Mouse (Mus musculus): ENCODE results near the gene Tfpi. TPM values are rescaled to one million over a fixed set of nuclear protein-coding genes. Genes with fewer than 3 reads are reported as not detected.
"Not testable (repeated sequence)": the region's sequence is repeated elsewhere in the genome, so short reads cannot be mapped to it uniquely, and the experiment has no call there.

Tfpi gene
- polyA plus RNA-seq, 1 experiment from 2014 or later, result 23.0 TPM

GRCm38 (mm10) chr2:84388537-84388936 is 88.0 kb downstream of the Tfpi start:
- Histone ChIP-seq H3K27ac (0 out of 2 replicates have a peak overlapping the region, but pooled peaks have one; percentile 21), H3K4me1 (replicated peaks) (peaks cover 38% of the 10 kb centered on the region)
- not testable (repeated sequence) for DNase-seq; H3K4me3 ChIP-seq (replicated peaks); H3K9me3 ChIP-seq (replicated peaks); ATAC-seq (ENCODE audit: low read depth); H3K4me2 ChIP-seq; H3K27me3 ChIP-seq; H3K36me3 ChIP-seq; H3K9ac ChIP-seq
- 68% methylated on average over 14 of the region's 14 CpGs for WGBS (ENCODE audit: insufficient replicate concordance)

- H3K4me1 ChIP-seq (replicated peaks), result peaks cover 38% of the 10 kb centered on the region
- no peaks in the 10 kb centered on the region for H3K27me3 ChIP-seq
- H3K9ac ChIP-seq, result no peak overlapping the region; the same call in 1 of the 2 replicates
- no peak overlapping the region; the same call in 1 of the 2 replicates for H3K27ac ChIP-seq
- H3K4me3 ChIP-seq (replicated peaks), result peak overlapping the region; percentile 37; the same call in 1 of the 2 replicates
- peak; percentile 43; the same call in 1 of the 2 replicates for ATAC-seq (ENCODE audit: low read depth)
- WGBS (ENCODE audit: insufficient replicate concordance), result 58% methylated on average over 7 of the region's 7 CpGs
- no peaks in the 10 kb centered on the region for H3K9me3 ChIP-seq (replicated peaks)
- H3K36me3 ChIP-seq, result no peaks in the 10 kb centered on the region
- DNase-seq, result no peak
- H3K4me2 ChIP-seq, result peak overlapping the region; percentile 52
Observed at GRCm38 (mm10) chr2:84388023-84388416, 88.6 kb downstream of the Tfpi start.

GRCm38 (mm10) chr2:84387394-84388022 is 89.1 kb downstream of the Tfpi start:
- ATAC-seq (ENCODE audit: low read depth) (peak; percentile 62; the same call in 1 of the 2 replicates), DNase-seq (no peak)
- Histone ChIP-seq H3K27me3 (no peaks in the 10 kb centered on the region), H3K9me3 (replicated peaks) (no peaks in the 10 kb centered on the region), H3K27ac (no peak overlapping the region), H3K4me3 (replicated peaks) (peak overlapping the region; percentile 37), H3K9ac (no peak overlapping the region; the same call in 1 of the 2 replicates), H3K36me3 (no peaks in the 10 kb centered on the region), H3K4me1 (replicated peaks) (peaks cover 38% of the 10 kb centered on the region), H3K4me2 (peak overlapping the region; percentile 52)
- 19% methylated on average over 11 of the region's 11 CpGs for WGBS (ENCODE audit: insufficient replicate concordance)

GRCm38 (mm10) chr2:84386563-84387393 is 89.8 kb downstream of the Tfpi start:
- Histone ChIP-seq H3K4me3 (replicated peaks) (peak overlapping the region; percentile 37), H3K27ac (no peak overlapping the region), H3K4me1 (replicated peaks) (peaks cover 38% of the 10 kb centered on the region), H3K4me2 (peak overlapping the region; percentile 52), H3K9ac (no peak overlapping the region), H3K27me3 (no peaks in the 10 kb centered on the region), H3K36me3 (no peaks in the 10 kb centered on the region), H3K9me3 (replicated peaks) (no peaks in the 10 kb centered on the region)
- DNase-seq, result no peak
- WGBS (ENCODE audit: insufficient replicate concordance), result 57% methylated on average over 18 of the region's 18 CpGs
- ATAC-seq (ENCODE audit: low read depth), result no peak

GRCm38 (mm10) chr2:84384911-84385693 is 91.5 kb downstream of the Tfpi start:
- no peaks in the 10 kb centered on the region for H3K9me3 ChIP-seq (replicated peaks)
- H3K27ac ChIP-seq, result no peak overlapping the region
- no peak overlapping the region for H3K4me2 ChIP-seq
- H3K4me3 ChIP-seq (replicated peaks), result no peak overlapping the region
- no peaks in the 10 kb centered on the region for H3K36me3 ChIP-seq
- 36% methylated on average over 6 of the region's 6 CpGs for WGBS (ENCODE audit: insufficient replicate concordance)
- ATAC-seq (ENCODE audit: low read depth) (peak; percentile 73), DNase-seq (no peak)
- H3K9ac ChIP-seq, result no peak overlapping the region
- H3K4me1 ChIP-seq (replicated peaks), result peaks cover 44% of the 10 kb centered on the region
- no peaks in the 10 kb centered on the region for H3K27me3 ChIP-seq

GRCm38 (mm10) chr2:84383828-84384227 is 92.7 kb downstream of the Tfpi start:
- H3K36me3 ChIP-seq, result no peaks in the 10 kb centered on the region
- no peak overlapping the region for H3K4me2 ChIP-seq
- H3K27ac ChIP-seq, result no peak overlapping the region
- peaks cover 39% of the 10 kb centered on the region for H3K4me1 ChIP-seq (replicated peaks)
- H3K27me3 ChIP-seq, result no peaks in the 10 kb centered on the region
- DNase-seq (no peak), ATAC-seq (ENCODE audit: low read depth) (no peak)
- no peaks in the 10 kb centered on the region for H3K9me3 ChIP-seq (replicated peaks)
- 63% methylated on average over 4 of the region's 4 CpGs for WGBS (ENCODE audit: insufficient replicate concordance)
- no peak overlapping the region for H3K4me3 ChIP-seq (replicated peaks)
- H3K9ac ChIP-seq, result no peak overlapping the region

Other genes with a start within 250 kb of the Tfpi start
- gene Calcrl, start 51.4 kb downstream of the Tfpi start, polyA plus RNA-seq (2015; fragmentation: Nextera tagmentation; extraction: Ambion mirVana), result 11.5 and 18.7 TPM in 2 replicates
- gene Ctnnd1, start 174.0 kb upstream of the Tfpi start, polyA plus RNA-seq (2015; fragmentation: Nextera tagmentation; extraction: Ambion mirVana), result 10.8 and 16.7 TPM in 2 replicates
- gene Btbd18, start 182.3 kb upstream of the Tfpi start, polyA plus RNA-seq (2015; fragmentation: Nextera tagmentation; extraction: Ambion mirVana), result 0.03 and 0.06 TPM in 2 replicates
- gene Selenoh, start 194.0 kb upstream of the Tfpi start, polyA plus RNA-seq (2015; fragmentation: Nextera tagmentation; extraction: Ambion mirVana), result 143 and 145 TPM in 2 replicates
- gene Gm28635, start 201.3 kb upstream of the Tfpi start, polyA plus RNA-seq (2015; fragmentation: Nextera tagmentation; extraction: Ambion mirVana), result not detected in 2 replicates
- gene Med19, start 201.6 kb upstream of the Tfpi start, polyA plus RNA-seq (2015; fragmentation: Nextera tagmentation; extraction: Ambion mirVana), result 22.8 and 26.2 TPM in 2 replicates
- gene Tmx2, start 202.4 kb upstream of the Tfpi start, polyA plus RNA-seq (2015; fragmentation: Nextera tagmentation; extraction: Ambion mirVana), result 77.9 and 83.4 TPM in 2 replicates
- 15.8 and 22.4 TPM in 2 replicates for gene Zdhhc5, start 238.4 kb upstream of the Tfpi start, polyA plus RNA-seq (2015; fragmentation: Nextera tagmentation; extraction: Ambion mirVana)